In the genomic region with DNA sequence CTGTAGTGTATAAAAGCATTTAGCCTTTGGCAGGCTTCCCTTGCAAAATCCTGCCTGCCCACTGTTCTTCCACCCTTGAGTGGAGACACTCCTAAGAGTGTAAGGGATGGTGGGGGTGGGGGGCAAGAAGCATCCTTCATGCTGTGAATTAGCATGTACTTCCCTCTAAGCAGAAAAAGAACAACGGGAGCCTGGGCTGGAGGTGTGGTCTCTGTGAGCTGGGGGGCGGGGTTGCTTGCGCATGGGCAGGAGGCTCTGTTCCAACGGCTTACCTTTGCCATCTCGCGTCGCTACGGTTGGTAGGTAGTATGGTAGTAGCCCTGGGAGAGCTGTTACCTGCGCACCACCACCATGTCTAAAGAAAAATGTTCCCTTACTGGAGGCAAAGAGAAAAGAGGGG, we compare ENCODE assay signal across 12 mouse cellular contexts. TPM values are rescaled to one million over a fixed set of nuclear protein-coding genes. Genes with fewer than 3 reads are reported as not detected.
DNase-seq lines count a peak whose midpoint lies in the region; ATAC-seq lines count a peak whose summit lies in the region.
"Had no signal": no experiment of that assay in that cellular context is flagged by ENCODE, and none has a peak within 500 bp of the region (broad histone marks: within the 10 kb centered on the region; RNA-seq: fewer than 3 reads in every experiment).

A gene (plus strand): TSS at position 271 of the 400 bp plus-strand sequence.

- no peaks in the 10 kb centered on the region for H3K9me3 ChIP-seq in midbrain, embryonic 14.5 days (ENCODE audit: control insufficient read depth, low read length)
- H3K9me3 ChIP-seq in midbrain, embryonic 11.5 days (ENCODE audit: control insufficient read depth, low read length), result no peaks in the 10 kb centered on the region
- H3K9me3 ChIP-seq: limb, embryonic 10.5 days; neural tube, embryonic 12.5 days had no signal

- no peak within 1 kb of the TSS for H3K4me3 ChIP-seq in midbrain, embryonic 14.5 days (replicated peaks; ENCODE audit: low read depth, low read length)
- no peak within 1 kb of the TSS for H3K4me3 ChIP-seq in midbrain, embryonic 11.5 days (ENCODE audit: low read depth, low read length)
- H3K4me3 ChIP-seq: erythroblast, embryonic 14.5 days; limb, embryonic 10.5 days; neural tube, embryonic 12.5 days had no signal

- H3K4me2 ChIP-seq in midbrain, embryonic 14.5 days (ENCODE audit: low read length), result peak within 1 kb of the TSS; percentile 24
- no peak within 1 kb of the TSS for H3K4me2 ChIP-seq in midbrain, embryonic 11.5 days
- H3K4me2 ChIP-seq: neural tube, embryonic 12.5 days had no signal

- H3K4me1 ChIP-seq in midbrain, embryonic 14.5 days (ENCODE audit: control insufficient read depth, insufficient read depth, low read length), result peaks cover 21% of the 10 kb centered on the region
- H3K4me1 ChIP-seq in midbrain, embryonic 11.5 days (ENCODE audit: control insufficient read depth, insufficient read depth, low read length), result peaks cover 12% of the 10 kb centered on the region

- intact Hi-C loops in left cerebral cortex, postnatal 25 days (cut with DNase I), result no loop called here

- H3K36me3 ChIP-seq in midbrain, embryonic 14.5 days (ENCODE audit: control insufficient read depth, insufficient read depth, low read length), result peaks cover 29% of the 10 kb centered on the region
- peaks cover 13% of the 10 kb centered on the region for H3K36me3 ChIP-seq in midbrain, embryonic 11.5 days (ENCODE audit: control insufficient read depth, insufficient read depth, low read length)

- no peak for ATAC-seq in cerebellum, adult (ENCODE audit: insufficient number of reproducible peaks, low FRiP score, low TSS enrichment)
- ATAC-seq in midbrain, embryonic 14.5 days (ENCODE audit: low FRiP score, low TSS enrichment), result 0 out of 2 replicates have a peak, but pooled peaks have one; percentile 11
- ATAC-seq in midbrain, embryonic 11.5 days (ENCODE audit: low FRiP score), result no peak
- peak; percentile 70 for ATAC-seq in granulocyte monocyte progenitor cell, adult 5-6 weeks (replicated peaks; ENCODE audit: poor library complexity, severe bottlenecking)
- peak; percentile 44; the same call in 1 of the 2 replicates for ATAC-seq in monocyte, adult 5-6 weeks (replicated peaks; ENCODE audit: insufficient number of reproducible peaks, low FRiP score, low TSS enrichment, poor library complexity, severe bottlenecking)
- no peak for ATAC-seq in activated CD4-positive, CD25-positive, alpha-beta regulatory T cell, adult 4 months

- H3K27me3 ChIP-seq in midbrain, embryonic 14.5 days (ENCODE audit: control insufficient read depth, insufficient read depth, low read length), result no peaks in the 10 kb centered on the region
- H3K27me3 ChIP-seq in midbrain, embryonic 11.5 days (ENCODE audit: control insufficient read depth, insufficient read depth, low read length), result no peaks in the 10 kb centered on the region
- H3K27me3 ChIP-seq: neural tube, embryonic 12.5 days had no signal

- no peak within 1 kb of the TSS for H3K9ac ChIP-seq in midbrain, embryonic 14.5 days (replicated peaks; ENCODE audit: low read length)
- no peak within 1 kb of the TSS for H3K9ac ChIP-seq in midbrain, embryonic 11.5 days (ENCODE audit: low read length)
- H3K9ac ChIP-seq: neural tube, embryonic 12.5 days had no signal

- peak; percentile 17 to 21 for DNase-seq in cerebellum, adult 18-20 months
- peak; percentile 35 for DNase-seq in midbrain, embryonic 14.5 days
- DNase-seq in midbrain, embryonic 11.5 days (ENCODE audit: low spot score, missing footprints), result no peak
- no peak for DNase-seq in left cerebral cortex, postnatal 25 days (ENCODE audit: low spot score in 2 of 2)
- DNase-seq: gastrocnemius, postnatal 36 days had no signal

- no peak within 1 kb of the TSS; the same call in 1 of the 2 replicates for H3K27ac ChIP-seq in midbrain, embryonic 14.5 days (replicated peaks; ENCODE audit: low read depth, low read length)
- H3K27ac ChIP-seq in midbrain, embryonic 11.5 days (ENCODE audit: low read depth, low read length), result no peak within 1 kb of the TSS
- H3K27ac ChIP-seq: limb, embryonic 10.5 days; neural tube, embryonic 12.5 days had no signal

- WGBS in midbrain, embryonic 14.5 days, result 61% methylated on average over 9 of the region's 9 CpGs
- WGBS in midbrain, embryonic 11.5 days, result 61% methylated on average over 9 of the region's 9 CpGs

RNA-seq across cellular contexts. Expression of the gene that starts here (rescaled TPM):
- polyA plus RNA-seq in midbrain, embryonic 14.5 days (2014; fragmentation: Nextera tagmentation; extraction: Ambion mirVana), result 0.50 and 0.59 TPM in 2 replicates
- polyA plus RNA-seq in midbrain, embryonic 11.5 days (2014; fragmentation: Nextera tagmentation; extraction: Ambion mirVana), result 0.53 and 0.57 TPM in 2 replicates
- 2.5 and 3.7 TPM in 2 replicates for total RNA-seq in granulocyte monocyte progenitor cell, adult 5-6 weeks (2014; fragmentation: Nextera tagmentation)
- 2.2 and 2.6 TPM in 2 replicates for total RNA-seq in granulocyte monocyte progenitor cell, adult 5-6 weeks (2017)
- 9.6 to 18.2 TPM (median 16.2 TPM) in 3 replicates for total RNA-seq in monocyte, adult 5-6 weeks (2017)
- 1 to 10 TPM in 1 of 2 experiments, under 1 TPM in 1; 0.76 to 1.2 TPM for polyA plus RNA-seq in activated CD4-positive, CD25-positive, alpha-beta regulatory T cell, adult 4 months (2017; shearing (Covaris generic))
- 1 to 10 TPM in 1 of 2 experiments, under 1 TPM in 1; 0.66 to 2.4 TPM for total RNA-seq in left cerebral cortex, postnatal 25 days (2021)

Comparison
In these comparisons a context has a peak if more than half of its experiments do, and no peak if none do; other contexts are left out.
1. Peak in DNase-seq, ATAC-seq and H3K4me2 ChIP-seq in midbrain, embryonic 14.5 days; RNA of the gene not detected or under 1 TPM.
2. DNase-seq: peak in cerebellum, adult 18-20 months (2 of 2); none in midbrain, embryonic 11.5 days (single experiment) and left cerebral cortex, postnatal 25 days (0 of 2).
3. ATAC-seq: peak in granulocyte monocyte progenitor cell, adult 5-6 weeks (single experiment) and monocyte, adult 5-6 weeks (single experiment); none in cerebellum, adult (single experiment), midbrain, embryonic 11.5 days (single experiment) and activated CD4-positive, CD25-positive, alpha-beta regulatory T cell, adult 4 months (single experiment).